Mouse (Mus musculus): ENCODE results near the gene Klhl8. TPM values are rescaled to one million over a fixed set of nuclear protein-coding genes. Genes with fewer than 3 reads are reported as not detected.
"Not testable (repeated sequence)": the region's sequence is repeated elsewhere in the genome, so short reads cannot be mapped to it uniquely, and the experiment has no call there.

Gene Klhl8
- polyA plus RNA-seq, 1 experiment from 2014 or later, result 4.3 TPM

DNA sequence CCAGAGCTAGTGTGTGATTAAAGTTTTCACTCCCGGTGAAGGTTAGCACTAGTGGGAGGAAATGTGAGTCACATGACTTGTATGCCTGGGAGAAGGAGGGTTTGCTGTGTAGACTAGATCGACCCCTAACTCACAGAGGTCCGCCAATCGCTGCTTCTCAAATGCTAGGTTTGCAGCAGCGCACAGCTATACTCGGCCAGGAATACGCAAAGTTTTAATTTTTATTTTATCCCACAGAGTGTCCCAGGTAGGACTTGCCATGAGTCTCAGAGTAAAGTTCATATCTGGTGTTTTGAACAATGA lies 28.2 kb upstream of the Klhl8 start:
- Histone ChIP-seq H3K4me3 (ENCODE audit: low read depth, low read length) (no peak overlapping the region), H3K9me3 (ENCODE audit: control insufficient read depth) (no peaks in the 10 kb centered on the region), H3K9ac (ENCODE audit: low read depth, low read length) (no peak overlapping the region), H3K4me2 (replicated peaks; ENCODE audit: low read depth) (no peak overlapping the region), H3K36me3 (ENCODE audit: control insufficient read depth, insufficient read depth) (no peaks in the 10 kb centered on the region), H3K4me1 (replicated peaks; ENCODE audit: control insufficient read depth, insufficient read depth, low read length) (no peaks in the 10 kb centered on the region), H3K27ac (ENCODE audit: low read depth, low read length) (no peak overlapping the region), H3K27me3 (replicated peaks; ENCODE audit: control insufficient read depth, insufficient read depth, low read length) (peaks cover 39% of the 10 kb centered on the region)
- ATAC-seq, result no peak
- no peak for TF ChIP-seq CTCF (IDR thresholded peaks at IDR 0.05; ENCODE audit: low read depth)
- WGBS, result 65% methylated on average over 7 of the region's 7 CpGs

DNA sequence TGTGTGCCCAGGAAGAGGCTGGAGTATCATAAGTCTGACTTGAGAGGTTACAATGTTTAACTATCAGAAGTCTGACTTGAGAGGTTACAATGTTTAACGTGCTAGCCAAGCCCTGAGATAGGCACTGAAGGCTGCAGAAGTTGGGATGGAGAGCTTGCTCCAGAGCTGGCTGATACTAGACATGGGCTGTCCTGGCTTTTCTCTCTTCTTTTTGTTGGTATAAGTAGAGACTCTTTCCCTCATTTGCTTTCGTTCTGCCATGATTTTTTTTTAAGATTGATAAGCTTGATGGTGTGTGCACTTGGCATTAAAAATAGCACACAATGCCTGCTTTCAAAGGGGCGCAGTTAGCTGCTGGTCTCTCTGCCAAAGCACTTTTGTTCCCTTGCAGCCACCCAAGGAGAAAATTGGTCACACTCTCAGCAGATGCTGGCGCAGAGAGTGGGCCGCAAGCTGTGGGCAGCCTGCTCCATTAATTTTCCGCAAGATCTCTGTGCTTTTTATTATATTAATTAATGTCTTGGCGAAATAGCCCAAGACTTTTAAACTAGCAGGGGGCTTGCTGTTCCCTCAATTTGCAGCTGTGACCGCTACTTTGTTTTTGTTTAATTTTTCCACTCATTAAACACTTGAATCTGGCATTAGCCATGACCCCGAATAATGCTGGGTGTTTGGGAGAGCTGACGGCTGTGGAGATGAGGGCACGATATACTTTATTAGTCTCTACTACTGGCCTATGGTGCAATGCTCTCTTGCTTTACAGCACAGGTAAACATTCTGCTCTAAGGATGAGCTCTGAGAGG lies 27.7 kb upstream of the Klhl8 start:
- H3K36me3 ChIP-seq (ENCODE audit: control insufficient read depth, insufficient read depth), result no peaks in the 10 kb centered on the region
- ATAC-seq, result no peak
- no peak for TF ChIP-seq CTCF (IDR thresholded peaks at IDR 0.05; ENCODE audit: low read depth)
- no peak overlapping the region for H3K9ac ChIP-seq (ENCODE audit: low read depth, low read length)
- H3K4me1 ChIP-seq (replicated peaks; ENCODE audit: control insufficient read depth, insufficient read depth, low read length), result no peaks in the 10 kb centered on the region
- H3K4me2 ChIP-seq (replicated peaks; ENCODE audit: low read depth), result no peak overlapping the region
- 52% methylated on average over 11 of the region's 11 CpGs for WGBS
- peaks cover 34% of the 10 kb centered on the region for H3K27me3 ChIP-seq (replicated peaks; ENCODE audit: control insufficient read depth, insufficient read depth, low read length)
- no peaks in the 10 kb centered on the region for H3K9me3 ChIP-seq (ENCODE audit: control insufficient read depth)
- H3K4me3 ChIP-seq (ENCODE audit: low read depth, low read length), result no peak overlapping the region
- H3K27ac ChIP-seq (ENCODE audit: low read depth, low read length), result no peak overlapping the region

DNA sequence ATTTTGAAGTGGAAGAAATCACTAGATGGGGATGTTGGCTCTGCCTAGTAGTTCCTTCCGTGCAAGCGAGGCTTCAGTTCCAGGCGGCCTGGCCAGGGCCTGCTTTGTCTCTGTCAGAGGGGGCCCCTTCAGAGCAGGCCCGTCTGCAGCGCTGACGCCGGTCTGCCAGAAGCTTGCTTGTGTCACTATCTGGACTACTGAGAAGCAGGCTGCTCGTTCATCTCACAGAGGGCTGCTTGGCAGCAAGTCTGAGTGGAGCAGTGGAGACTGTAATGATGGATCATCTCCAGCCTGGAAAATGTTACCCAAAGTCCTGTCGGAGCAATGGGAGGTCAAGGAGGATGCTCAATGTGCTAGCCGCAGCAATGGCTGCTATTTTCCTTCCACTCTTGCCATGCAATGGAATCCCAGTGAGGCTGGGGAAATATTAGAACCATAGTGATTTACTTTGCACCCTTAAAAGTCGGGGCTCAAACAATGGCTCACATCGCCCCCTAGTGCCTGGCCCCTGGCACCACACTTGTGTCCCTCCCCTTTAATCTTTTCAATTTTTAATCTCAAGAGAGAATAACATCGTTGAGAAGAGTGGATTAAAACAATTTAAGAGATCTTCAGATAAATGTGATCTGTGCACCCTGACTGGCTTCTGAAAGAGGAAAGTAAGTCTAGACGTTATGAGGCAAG lies 26.0 kb upstream of the Klhl8 start:
- 51% methylated on average over 14 of the region's 14 CpGs for WGBS
- H3K9me3 ChIP-seq (ENCODE audit: control insufficient read depth), result no peaks in the 10 kb centered on the region
- H3K4me2 ChIP-seq (replicated peaks; ENCODE audit: low read depth), result no peak overlapping the region
- H3K9ac ChIP-seq (ENCODE audit: low read depth, low read length), result no peak overlapping the region
- peak; percentile 71 for TF ChIP-seq CTCF (IDR thresholded peaks at IDR 0.05; ENCODE audit: low read depth)
- H3K27ac ChIP-seq (ENCODE audit: low read depth, low read length), result no peak overlapping the region
- no peak overlapping the region for H3K4me3 ChIP-seq (ENCODE audit: low read depth, low read length)
- no peaks in the 10 kb centered on the region for H3K36me3 ChIP-seq (ENCODE audit: control insufficient read depth, insufficient read depth)
- H3K27me3 ChIP-seq (replicated peaks; ENCODE audit: control insufficient read depth, insufficient read depth, low read length), result peaks cover 26% of the 10 kb centered on the region
- no peak for ATAC-seq
- H3K4me1 ChIP-seq (replicated peaks; ENCODE audit: control insufficient read depth, insufficient read depth, low read length), result no peaks in the 10 kb centered on the region

DNA sequence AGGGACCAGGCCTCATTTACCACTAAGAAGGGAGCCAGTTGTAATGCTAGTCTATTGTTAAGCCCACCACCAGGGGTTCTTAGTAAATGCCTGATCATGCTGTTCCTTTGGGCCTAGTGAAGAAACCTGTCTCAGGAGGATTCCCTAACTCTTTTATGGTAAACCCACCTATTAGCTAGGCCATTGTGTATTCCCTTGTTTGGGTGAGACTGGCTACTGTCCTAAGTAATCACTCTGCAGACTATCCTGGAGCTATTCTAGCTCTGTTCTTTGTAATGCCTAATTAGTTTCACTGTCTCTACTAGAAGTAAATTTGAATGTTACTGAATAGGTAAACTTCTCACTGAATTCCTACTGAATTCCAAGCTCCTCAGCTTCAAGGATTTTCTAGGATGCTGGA lies 20.9 kb upstream of the Klhl8 start:
- not testable (repeated sequence) for H3K27ac ChIP-seq (ENCODE audit: low read depth, low read length); H3K4me1 ChIP-seq (replicated peaks; ENCODE audit: control insufficient read depth, insufficient read depth, low read length); H3K4me3 ChIP-seq (ENCODE audit: low read depth, low read length); H3K36me3 ChIP-seq (ENCODE audit: control insufficient read depth, insufficient read depth); ATAC-seq; H3K27me3 ChIP-seq (replicated peaks; ENCODE audit: control insufficient read depth, insufficient read depth, low read length); H3K4me2 ChIP-seq (replicated peaks; ENCODE audit: low read depth); H3K9me3 ChIP-seq (ENCODE audit: control insufficient read depth); H3K9ac ChIP-seq (ENCODE audit: low read depth, low read length)

DNA sequence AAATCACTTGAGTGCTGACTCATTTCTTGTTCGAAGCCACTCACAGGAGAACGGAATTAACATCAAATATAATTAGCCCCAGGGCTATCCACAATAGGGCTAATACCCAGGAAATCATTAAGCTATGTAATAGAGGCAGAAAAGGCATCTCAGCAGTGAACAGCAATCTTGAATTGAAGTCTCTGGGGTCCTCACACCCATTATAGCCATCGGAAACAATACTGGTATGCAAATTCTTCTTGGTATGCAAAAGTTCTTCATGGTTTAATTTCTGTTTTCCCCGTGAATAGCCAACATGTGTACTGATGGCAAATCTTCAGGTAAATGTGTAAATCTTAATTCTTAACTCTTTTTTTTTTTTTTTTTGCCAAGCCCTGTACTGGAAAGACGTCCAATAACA lies 19.5 kb upstream of the Klhl8 start:
- TF ChIP-seq CTCF (IDR thresholded peaks at IDR 0.05; ENCODE audit: low read depth), result no peak
- ATAC-seq, result no peak
- Histone ChIP-seq H3K36me3 (ENCODE audit: control insufficient read depth, insufficient read depth) (no peaks in the 10 kb centered on the region), H3K27me3 (replicated peaks; ENCODE audit: control insufficient read depth, insufficient read depth, low read length) (peaks cover 5% of the 10 kb centered on the region; the same call in 1 of the 2 replicates), H3K4me1 (replicated peaks; ENCODE audit: control insufficient read depth, insufficient read depth, low read length) (no peaks in the 10 kb centered on the region), H3K9ac (ENCODE audit: low read depth, low read length) (no peak overlapping the region), H3K27ac (ENCODE audit: low read depth, low read length) (no peak overlapping the region), H3K4me3 (ENCODE audit: low read depth, low read length) (no peak overlapping the region), H3K9me3 (ENCODE audit: control insufficient read depth) (no peaks in the 10 kb centered on the region), H3K4me2 (replicated peaks; ENCODE audit: low read depth) (no peak overlapping the region)
- WGBS, result 83% methylated on average over 5 of the region's 5 CpGs

DNA sequence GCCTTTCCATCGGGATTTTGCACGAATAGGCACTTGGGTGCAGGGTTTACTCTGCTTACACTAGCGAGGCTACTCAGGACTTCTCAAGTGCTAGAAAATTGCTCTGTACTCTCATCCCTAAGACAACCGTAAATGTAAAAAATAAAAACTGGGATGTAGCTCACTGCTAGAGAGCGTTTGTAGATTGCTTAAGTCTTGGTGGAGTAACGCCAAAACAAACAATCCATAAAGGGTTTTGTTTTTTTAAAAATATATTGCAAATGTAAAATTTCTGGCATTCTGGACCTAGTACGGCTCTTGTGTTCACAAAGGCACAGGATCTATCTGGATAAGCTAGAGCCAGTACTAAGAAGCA lies 17.1 kb upstream of the Klhl8 start:
- ATAC-seq, result no peak
- no peaks in the 10 kb centered on the region for H3K36me3 ChIP-seq (ENCODE audit: control insufficient read depth, insufficient read depth)
- H3K9me3 ChIP-seq (ENCODE audit: control insufficient read depth), result no peaks in the 10 kb centered on the region
- H3K27me3 ChIP-seq (replicated peaks; ENCODE audit: control insufficient read depth, insufficient read depth, low read length), result peaks cover 5% of the 10 kb centered on the region; the same call in 1 of the 2 replicates
- no peak for TF ChIP-seq CTCF (IDR thresholded peaks at IDR 0.05; ENCODE audit: low read depth)
- 59% methylated on average over 7 of the region's 7 CpGs for WGBS
- no peak overlapping the region; the same call in 1 of the 2 replicates for H3K4me3 ChIP-seq (ENCODE audit: low read depth, low read length)
- H3K9ac ChIP-seq (ENCODE audit: low read depth, low read length), result no peak overlapping the region
- H3K4me2 ChIP-seq (replicated peaks; ENCODE audit: low read depth), result peak overlapping the region; percentile 62; the same call in 1 of the 2 replicates
- H3K4me1 ChIP-seq (replicated peaks; ENCODE audit: control insufficient read depth, insufficient read depth, low read length), result no peaks in the 10 kb centered on the region
- H3K27ac ChIP-seq (ENCODE audit: low read depth, low read length), result no peak overlapping the region

Measured in intestine, postnatal 0 days (tissue).